Mouse (Mus musculus) natural killer cell, adult 2 months (primary cell): ENCODE measurements around the gene Olfr513.

Experiments
- DNase-seq, 2 experiments: peaks; one replicate each; pipeline ENCODE4 v3.0.0; 2022; ENCODE audit warnings: low spot score in 2 of 2

The Olfr513 gene

DNA sequence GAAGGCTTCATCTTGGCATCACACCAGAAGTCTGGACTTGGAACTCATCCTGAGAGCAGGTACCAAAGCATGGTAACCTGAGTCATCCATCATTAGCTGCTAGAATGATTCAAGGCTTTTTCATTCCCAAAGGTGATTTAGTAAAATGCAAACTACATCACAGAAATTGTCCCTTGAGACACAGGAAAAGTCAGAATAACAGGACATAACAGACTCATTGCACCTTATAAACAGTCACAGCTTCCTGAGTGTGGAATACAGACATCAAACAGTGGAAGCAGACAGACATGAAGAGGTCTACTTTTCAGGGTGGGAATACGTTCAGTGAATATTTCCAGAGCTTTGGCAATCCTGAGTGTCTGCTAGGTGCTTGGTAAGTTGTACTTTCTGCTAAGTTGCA is at the start of gene Olfr513:
Olfr513 (plus strand) TSS at position 301 of the 400 bp plus-strand sequence.
- no peak for DNase-seq

DNA sequence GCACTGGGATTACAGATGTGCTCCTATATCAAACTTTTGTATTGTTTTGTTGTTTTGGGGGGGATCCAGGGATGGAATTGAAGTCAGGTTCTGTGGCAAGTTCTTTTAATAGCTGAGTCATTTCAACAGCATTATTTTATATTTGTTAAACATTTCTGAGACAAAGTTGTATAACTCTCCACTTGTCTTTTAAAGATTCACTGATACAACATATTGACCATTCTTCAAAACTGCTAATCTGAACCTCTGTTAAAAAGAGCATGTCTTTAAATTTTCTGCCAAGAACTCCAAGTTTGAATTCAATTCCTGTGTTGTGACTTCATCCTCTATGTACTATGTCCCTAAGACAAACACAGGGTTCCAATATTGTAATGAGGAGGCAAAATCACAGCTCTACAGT is 37.8 kb upstream of the Olfr513 start, which contains the start of gene Olfr512:
Olfr512 (plus strand) TSS at position 301 of the 400 bp plus-strand sequence.
- no peak for DNase-seq

DNA sequence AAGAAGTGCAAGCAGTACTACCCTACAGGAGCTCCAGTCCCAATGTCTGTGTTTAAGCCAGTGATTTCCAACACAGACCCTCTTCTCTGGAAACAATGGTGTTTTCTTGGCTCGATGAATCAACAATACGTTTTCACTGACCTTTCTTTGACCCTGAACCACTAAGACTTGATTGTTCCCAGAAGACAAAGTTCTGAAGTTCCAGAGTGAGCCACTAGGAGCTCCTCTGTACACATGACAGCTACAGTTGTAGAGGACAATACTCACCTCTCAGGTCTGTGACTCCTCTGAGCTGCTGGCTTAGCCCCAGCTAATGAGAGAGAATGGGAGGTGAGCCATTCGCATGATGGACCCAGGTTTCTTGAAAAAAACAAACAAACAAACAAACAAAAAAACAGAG is 9.6 kb downstream of the Olfr513 start:
- no peak for DNase-seq

DNA sequence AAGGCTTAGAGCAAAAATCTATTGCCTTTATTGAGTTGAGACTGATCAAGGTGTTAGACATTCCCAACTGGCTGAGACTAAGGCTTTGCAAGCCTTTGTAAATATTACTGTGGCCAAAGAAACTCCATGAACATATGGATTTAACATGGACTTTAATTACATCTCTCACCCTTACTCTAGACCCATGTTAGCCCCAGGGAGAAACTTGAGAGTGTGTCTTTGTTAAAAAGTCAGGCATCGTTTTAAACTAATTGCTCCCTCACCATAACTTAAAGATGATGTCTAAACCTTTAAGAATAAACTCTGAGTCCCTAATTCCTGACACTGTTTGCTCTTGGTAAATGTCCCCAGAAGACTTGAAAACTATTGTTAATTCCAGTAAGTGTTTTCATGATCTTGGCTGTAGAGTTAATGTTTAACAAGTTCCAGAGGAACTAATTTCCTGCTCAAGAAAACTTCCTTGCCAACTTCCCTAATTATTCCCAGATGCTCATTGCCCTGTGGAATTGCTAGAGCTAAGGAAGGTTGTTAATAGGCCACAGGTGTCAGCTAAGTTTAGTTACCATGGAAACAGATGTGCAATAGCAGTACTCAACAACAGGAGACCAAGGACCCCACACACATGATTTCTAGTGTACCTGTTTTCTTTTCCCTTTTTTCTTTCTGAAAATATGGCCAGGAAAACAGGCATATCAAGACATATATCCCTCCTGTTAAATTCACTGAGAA is 46.6 kb downstream of the Olfr513 start:
- no peak for DNase-seq
